Mouse (Mus musculus) stomach, postnatal 0 days (tissue): Measurements from ENCODE around the gene Hps3. TPM values are rescaled to one million over a fixed set of nuclear protein-coding genes. Genes with fewer than 3 reads are reported as not detected.
"Not testable (repeated sequence)": the region's sequence is repeated elsewhere in the genome, so short reads cannot be mapped to it uniquely, and the experiment has no call there.

Experiments
- ATAC-seq: fragments of 200-750 bp; cut with Nextera tagmentation; 2 replicates; pipeline ENCODE4 v1.8.0; 2017; ENCODE audit not compliant: low FRiP score, low TSS enrichment
- DNase-seq: peaks from one replicate; pipeline ENCODE4 v3.0.0-alpha.2; 2016; ENCODE audit warnings: low spot score
- H3K27ac ChIP-seq: fragments of 300-500 bp; sonication (generic); replicated peaks from 2 replicates; pipeline ENCODE4 v1.5.1; 2014; ENCODE audit warnings: mild to moderate bottlenecking, control low read depth
- H3K27me3 ChIP-seq: fragments of 300-500 bp; sonication (generic); 2 replicates; pipeline ENCODE4 v1.6.1; 2014; ENCODE audit warnings: low read length; ENCODE audit not compliant: control insufficient read depth, insufficient read depth
- H3K36me3 ChIP-seq: fragments of 300-500 bp; sonication (generic); 2 replicates; pipeline ENCODE4 v1.6.1; 2014; ENCODE audit warnings: low read length, mixed read lengths; ENCODE audit not compliant: control insufficient read depth, insufficient read depth
- H3K4me1 ChIP-seq: fragments of 300-500 bp; sonication (generic); replicated peaks from 2 replicates; pipeline ENCODE4 v1.6.1; 2014; ENCODE audit warnings: antibody characterized with exemption; ENCODE audit not compliant: control insufficient read depth, insufficient read depth
- H3K4me2 ChIP-seq: fragments of 300-500 bp; sonication (generic); replicated peaks from 2 replicates; pipeline ENCODE4 v1.6.1; 2014; ENCODE audit warnings: low read depth, mild to moderate bottlenecking, control low read depth, moderate library complexity
- H3K4me3 ChIP-seq: fragments of 300-500 bp; sonication (generic); 2 replicates; pipeline ENCODE4 v1.5.1; 2014; ENCODE audit warnings: low read depth, low read length, control low read depth
- H3K9ac ChIP-seq: fragments of 300-500 bp; sonication (generic); 2 replicates; pipeline ENCODE4 v1.6.1; 2014; ENCODE audit warnings: mild to moderate bottlenecking, low read length, control low read depth, mixed read lengths
- H3K9me3 ChIP-seq: fragments of 300-500 bp; sonication (generic); 2 replicates; pipeline ENCODE4 v1.6.1; 2016; ENCODE audit warnings: low read length; ENCODE audit not compliant: control insufficient read depth
- CTCF ChIP-seq: IDR thresholded peaks from 2 replicates; pipeline ENCODE4 v1.5.1; 2016; ENCODE audit warnings: antibody characterized with exemption, low read depth, mild to moderate bottlenecking, moderate library complexity
- EP300 ChIP-seq: optimal IDR thresholded peaks from 2 replicates; pipeline ENCODE3; 2016; ENCODE audit warnings: antibody characterized with exemption
- WGBS: fragments of 180-500 bp; shearing (Covaris S2); extraction: QIAGEN DNeasy Blood & Tissue Kit; methylation state at CpG from one replicate; pipeline ENCODE4 v1.1.7; 2014; 5-methylcytosine and 5-hydroxymethylcytosine counted together
- polyA plus RNA-seq: library from polyadenylated mRNA; unstranded; fragments of >200 nt; fragmentation: Nextera tagmentation; extraction: Ambion mirVana; gene quantifications from 2 replicates; pipeline ENCODE4 v1.2.1, GENCODE M21; 2015

Gene Hps3
- polyA plus RNA-seq, 1 experiment from 2014 or later: 5.1 TPM

DNA sequence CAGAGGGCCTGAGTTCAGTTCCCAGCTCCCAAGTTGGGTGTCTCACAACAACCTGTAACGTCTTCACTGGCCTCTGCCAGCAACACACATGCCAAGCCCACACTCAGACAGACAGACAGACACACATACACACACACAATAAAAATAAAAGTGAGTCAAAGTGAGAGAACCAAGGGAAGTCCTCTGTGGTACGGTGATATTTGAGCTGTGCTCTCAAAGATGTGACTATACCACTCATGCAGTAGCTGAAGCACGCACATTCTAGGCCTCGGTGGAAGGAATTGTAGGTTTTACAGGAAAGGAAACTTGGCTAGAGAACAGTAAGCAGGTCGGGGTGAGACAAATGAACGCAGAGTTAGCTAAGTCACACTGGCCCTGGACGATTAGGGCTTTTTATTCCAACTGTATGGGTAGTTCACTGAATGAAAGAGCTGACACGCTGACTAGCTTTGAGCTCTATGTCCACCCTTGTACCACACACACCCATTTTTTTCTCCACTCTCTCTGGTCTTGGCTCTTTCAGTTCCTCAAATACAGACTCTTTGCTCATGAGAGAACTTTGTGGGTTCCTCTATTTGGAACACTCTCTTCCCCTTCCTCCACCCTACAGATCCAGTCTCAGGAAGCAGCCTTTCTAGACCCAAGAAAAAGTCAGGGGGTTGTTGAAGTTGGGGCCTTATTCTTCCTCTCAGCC is 8.0 kb downstream of the Hps3 start:
- Histone ChIP-seq H3K4me1 (no peaks in the 10 kb centered on the region), H3K4me2 (no peak overlapping the region), H3K9ac (no peak overlapping the region), H3K36me3 (peaks cover 11% of the 10 kb centered on the region; the same call in 1 of the 2 replicates), H3K4me3 (no peak overlapping the region), H3K27me3 (no peaks in the 10 kb centered on the region), H3K9me3 (no peaks in the 10 kb centered on the region), H3K27ac (no peak overlapping the region)
- DNase-seq: no peak
- TF ChIP-seq EP300 (no peak), CTCF (no peak)
- 89% methylated on average over 8 of the region's 8 CpGs for WGBS
- no peak for ATAC-seq

- Histone ChIP-seq H3K27me3 (no peaks in the 10 kb centered on the region), H3K9ac (no peak overlapping the region), H3K4me2 (no peak overlapping the region), H3K36me3 (peaks cover 12% of the 10 kb centered on the region; the same call in 1 of the 2 replicates), H3K4me1 (no peaks in the 10 kb centered on the region), H3K27ac (no peak overlapping the region), H3K4me3 (no peak overlapping the region), H3K9me3 (no peaks in the 10 kb centered on the region)
- TF ChIP-seq CTCF: no peak
- no peak for DNase-seq
- ATAC-seq: no peak
These were observed 8.6 kb downstream of the Hps3 start for GRCm38 (mm10) chr3:20026481-20026880.

DNA sequence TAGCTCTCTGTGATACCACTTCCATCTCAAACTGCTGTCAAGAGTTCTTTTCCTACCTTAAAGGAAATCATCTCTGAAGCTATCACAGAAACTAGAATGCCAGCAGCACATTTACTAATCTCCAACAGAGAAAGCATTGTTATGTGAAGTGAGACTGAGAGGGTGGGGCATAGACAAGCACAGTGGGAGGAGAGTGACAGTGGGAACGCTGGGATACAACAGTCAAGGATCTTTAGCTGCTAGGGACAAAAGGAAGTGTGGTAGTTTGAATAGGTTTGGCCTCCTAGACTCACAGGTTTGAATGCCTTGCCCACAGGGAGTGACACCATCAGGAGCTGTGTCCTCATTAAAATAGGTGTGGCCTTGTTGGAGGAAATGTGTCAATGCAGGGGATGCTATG is 11.3 kb downstream of the Hps3 start:
- TF ChIP-seq EP300 (no peak), CTCF (no peak)
- no peaks in the 10 kb centered on the region for H3K27me3 ChIP-seq
- 60% methylated on average over 1 of the region's 1 CpGs for WGBS

GRCm38 (mm10) chr3:20018076-20018475 is 17.0 kb downstream of the Hps3 start:
- Histone ChIP-seq H3K9me3 (no peaks in the 10 kb centered on the region), H3K4me3 (no peak overlapping the region), H3K36me3 (peaks cover 13% of the 10 kb centered on the region), H3K4me1 (no peaks in the 10 kb centered on the region), H3K4me2 (no peak overlapping the region), H3K27ac (no peak overlapping the region), H3K9ac (no peak overlapping the region), H3K27me3 (no peaks in the 10 kb centered on the region)
- DNase-seq: no peak
- no peak for ATAC-seq
- WGBS: 71% methylated on average over 8 of the region's 8 CpGs
- TF ChIP-seq EP300 (no peak), CTCF (no peak)

More for the DNA sequence above, 11.3 kb downstream of the Hps3 start:
- H3K27ac ChIP-seq: no peak overlapping the region
- H3K4me1 ChIP-seq: no peaks in the 10 kb centered on the region
- no peak overlapping the region for H3K4me2 ChIP-seq
- H3K4me3 ChIP-seq: no peak overlapping the region
- no peaks in the 10 kb centered on the region for H3K9me3 ChIP-seq
- ATAC-seq (no peak), DNase-seq (no peak)
- peaks cover 12% of the 10 kb centered on the region; the same call in 1 of the 2 replicates for H3K36me3 ChIP-seq
- H3K9ac ChIP-seq: no peak overlapping the region

- H3K4me2 ChIP-seq: no peak overlapping the region
- no peak overlapping the region for H3K9ac ChIP-seq
- ATAC-seq (peak; percentile 29; the same call in 1 of the 2 replicates), DNase-seq (no peak)
- no peaks in the 10 kb centered on the region for H3K27me3 ChIP-seq
- H3K27ac ChIP-seq: no peak overlapping the region
- peaks cover 7% of the 10 kb centered on the region for H3K36me3 ChIP-seq
- H3K4me3 ChIP-seq: no peak overlapping the region
- TF ChIP-seq EP300: no peak
- TF ChIP-seq CTCF: no peak
- H3K4me1 ChIP-seq: no peaks in the 10 kb centered on the region
- H3K9me3 ChIP-seq: no peaks in the 10 kb centered on the region
- 86% methylated on average over 2 of the region's 2 CpGs for WGBS
These were observed 20.7 kb downstream of the Hps3 start for GRCm38 (mm10) chr3:20014454-20014853.

DNA sequence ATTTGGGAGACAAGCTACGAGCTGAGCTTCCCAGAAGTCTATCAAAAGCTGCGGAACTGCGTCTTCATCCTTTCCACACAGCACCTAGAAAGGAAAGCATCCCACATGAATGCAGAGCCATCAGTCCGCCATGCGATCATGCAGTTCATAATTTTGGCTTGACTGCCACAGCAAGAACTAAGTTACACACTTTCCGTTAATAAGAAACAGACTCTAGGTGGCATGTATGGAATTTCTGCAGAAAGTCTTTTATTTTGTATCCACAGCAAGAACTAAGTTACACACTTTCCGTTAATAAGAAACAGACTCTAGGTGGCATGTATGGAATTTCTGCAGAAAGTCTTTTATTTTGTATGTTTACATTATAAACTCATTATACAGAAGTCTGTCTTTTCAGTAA is 24.2 kb downstream of the Hps3 start:
- whole genome bisulfite sequencing: 62% methylated on average over 7 of the region's 7 CpGs
- H3K9ac ChIP-seq, H3K4me1 ChIP-seq, H3K4me2 ChIP-seq, DNase-seq, ATAC-seq, H3K9me3 ChIP-seq, H3K27ac ChIP-seq, H3K4me3 ChIP-seq, H3K27me3 ChIP-seq, H3K36me3 ChIP-seq: not testable (repeated sequence)
